Mouse (Mus musculus) cerebellum, adult 11-12 months (tissue): Measurements from ENCODE around the gene Zfp385a.

ENCODE experiments used
- DNase-seq: peaks from one replicate; pipeline ENCODE4 v3.0.0; 2022

Gene Zfp385a

GRCm38 (mm10) chr15:103305792-103306645 is 33.9 kb downstream of the Zfp385a start:
- peak; percentile 42 for DNase-seq

- DNase-seq = peak; percentile 98
These were observed 34.7 kb downstream of the Zfp385a start for GRCm38 (mm10) chr15:103305070-103305678.

- no peak for DNase-seq
These were observed 35.3 kb downstream of the Zfp385a start for GRCm38 (mm10) chr15:103304616-103304969.

- DNase-seq = peak; percentile 38
These were observed 35.8 kb downstream of the Zfp385a start for GRCm38 (mm10) chr15:103303916-103304615.

GRCm38 (mm10) chr15:103302341-103303021 is 37.4 kb downstream of the Zfp385a start:
- no peak for DNase-seq

GRCm38 (mm10) chr15:103301547-103302340 is 38.1 kb downstream of the Zfp385a start:
- DNase-seq = no peak

- no peak for DNase-seq
These were observed 38.8 kb downstream of the Zfp385a start for GRCm38 (mm10) chr15:103301046-103301445.

GRCm38 (mm10) chr15:103300560-103300959 is 39.3 kb downstream of the Zfp385a start:
- no peak for DNase-seq

GRCm38 (mm10) chr15:103300067-103300471 is 39.8 kb downstream of the Zfp385a start:
- peak; percentile 54 for DNase-seq

- no peak for DNase-seq
These were observed 40.2 kb downstream of the Zfp385a start for GRCm38 (mm10) chr15:103299644-103300043.

GRCm38 (mm10) chr15:103298861-103299616 is 40.9 kb downstream of the Zfp385a start:
- DNase-seq = no peak

- DNase-seq = no peak
These were observed 41.9 kb downstream of the Zfp385a start for GRCm38 (mm10) chr15:103298026-103298425.

- no peak for DNase-seq
These were observed 42.6 kb downstream of the Zfp385a start for GRCm38 (mm10) chr15:103297313-103297712.

GRCm38 (mm10) chr15:103295851-103296250 is 44.0 kb downstream of the Zfp385a start:
- DNase-seq = no peak

GRCm38 (mm10) chr15:103294649-103295048 is 45.2 kb downstream of the Zfp385a start:
- DNase-seq = no peak

- no peak for DNase-seq
These were observed 46.5 kb downstream of the Zfp385a start for GRCm38 (mm10) chr15:103293375-103293774.

- DNase-seq = no peak
These were observed 47.1 kb downstream of the Zfp385a start for GRCm38 (mm10) chr15:103292673-103293345.

GRCm38 (mm10) chr15:103290843-103291242 is 49.0 kb downstream of the Zfp385a start:
- DNase-seq = no peak

GRCm38 (mm10) chr15:103290417-103290816 is 49.5 kb downstream of the Zfp385a start:
- DNase-seq = no peak

- no peak for DNase-seq
These were observed 50.3 kb downstream of the Zfp385a start for GRCm38 (mm10) chr15:103289600-103289999.
